Mouse (Mus musculus) cerebellum, postnatal 10 days (tissue): ENCODE measurements at regions not wholly inside any gene's neighbourhood (a gene's known extent, or its start where the extent isn't known, plus 50 kb on each side); places are given as distances from the start of the nearest gene placed in this dataset.
"Not testable (repeated sequence)": the region's sequence is repeated elsewhere in the genome, so short reads cannot be mapped to it uniquely, and the experiment has no call there.

Source experiments
- DNase-seq, 2 experiments: peaks; one replicate each; pipeline ENCODE4 v3.0.0; 2021; ENCODE audit warnings: mixed read lengths in 2 of 2

DNA sequence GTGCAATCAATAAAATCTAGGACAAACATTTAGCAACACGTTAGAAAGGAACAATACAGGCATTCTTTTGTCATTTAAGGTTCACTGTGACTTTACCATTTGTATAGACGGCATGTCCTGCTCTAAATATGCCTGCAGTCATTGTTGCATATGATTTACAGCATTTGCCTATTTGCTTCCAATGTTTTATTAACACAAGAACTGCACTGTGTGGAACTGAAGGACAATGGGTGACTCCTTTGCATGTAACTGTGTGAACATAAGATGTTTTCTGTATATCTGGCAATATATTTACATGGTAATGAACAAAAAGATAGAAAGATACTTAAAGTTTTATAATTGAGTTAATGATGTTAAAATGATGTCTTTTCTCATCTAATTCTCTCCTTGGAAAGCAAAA, 57.1 kb downstream of the Pou4f1 start:
- no peak for DNase-seq

DNA sequence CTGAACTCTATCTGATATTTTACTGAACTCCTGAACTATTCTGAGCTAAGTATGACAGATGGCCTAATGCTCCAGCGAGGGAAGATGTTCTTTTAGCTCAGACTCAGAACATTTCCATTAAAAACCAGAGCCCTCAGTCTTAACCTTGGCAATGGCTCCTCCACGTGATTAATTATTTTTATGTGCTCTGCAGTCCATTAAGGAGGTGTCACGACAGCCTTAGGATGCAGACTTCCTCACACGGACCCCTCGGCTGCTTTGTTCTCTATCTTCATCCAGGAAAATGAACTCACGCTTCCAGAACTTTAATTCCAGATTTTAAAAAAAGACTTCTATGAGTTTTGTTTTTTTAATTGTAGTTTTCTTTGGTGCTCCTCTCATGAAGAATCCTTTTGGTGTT, 57.5 kb downstream of the Pou4f1 start:
- DNase-seq: no peak

DNA sequence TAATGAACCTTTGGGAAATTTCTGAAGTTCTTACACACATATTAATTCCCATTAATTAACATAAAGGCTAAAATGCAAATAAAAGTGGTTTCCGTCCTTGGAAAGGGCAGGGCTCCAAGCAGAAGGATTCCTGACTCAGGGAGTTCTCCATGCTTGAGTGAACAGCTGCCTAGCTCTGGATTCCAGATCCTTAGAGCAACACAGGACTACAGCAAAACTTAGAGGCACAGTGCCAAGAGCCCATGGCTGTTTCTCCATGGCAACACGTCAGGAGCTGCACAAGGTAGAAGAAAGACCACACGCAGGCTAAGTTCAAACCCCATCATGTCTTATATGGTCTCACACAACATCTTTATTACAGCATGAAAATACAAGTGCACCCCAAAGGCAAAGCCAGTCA, 61.7 kb downstream of the Pou4f1 start:
- DNase-seq: peak; percentile 27 to 31

DNA sequence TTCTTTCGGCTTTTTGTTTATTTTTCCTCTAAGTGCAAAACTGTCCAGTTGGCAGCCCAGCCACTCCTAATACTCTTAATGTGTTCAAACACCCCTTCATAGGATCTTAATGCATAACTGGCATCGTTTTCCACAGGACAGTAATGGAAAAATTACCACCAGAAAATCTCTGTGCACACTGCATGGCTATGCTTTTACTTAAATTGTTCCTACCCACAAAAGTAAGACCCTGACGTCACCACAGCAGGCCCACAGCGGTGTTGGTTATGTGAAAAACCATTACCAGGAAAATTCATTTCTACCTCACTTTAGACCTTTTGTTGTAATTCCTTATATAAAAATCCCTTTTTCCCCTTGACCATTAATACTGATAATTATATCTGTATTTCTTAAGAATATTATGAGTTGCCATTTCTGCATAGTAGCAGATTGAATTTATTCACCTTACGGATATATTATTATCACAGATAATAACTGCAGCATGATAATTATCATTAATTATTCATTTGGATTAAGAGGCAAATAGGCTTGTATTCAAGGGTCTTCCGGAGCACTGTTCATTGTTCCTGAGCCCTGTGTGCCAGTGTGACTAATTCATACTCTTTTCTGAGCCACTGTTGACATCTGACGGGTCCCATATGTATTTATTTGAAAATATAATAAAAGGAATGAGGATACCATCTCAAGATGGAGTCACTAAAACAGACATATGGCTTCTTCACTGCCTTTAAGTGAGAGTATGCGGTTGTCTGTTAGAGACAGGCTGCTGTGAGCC, 78.3 kb downstream of the Pou4f1 start:
- DNase-seq: no peak

DNA sequence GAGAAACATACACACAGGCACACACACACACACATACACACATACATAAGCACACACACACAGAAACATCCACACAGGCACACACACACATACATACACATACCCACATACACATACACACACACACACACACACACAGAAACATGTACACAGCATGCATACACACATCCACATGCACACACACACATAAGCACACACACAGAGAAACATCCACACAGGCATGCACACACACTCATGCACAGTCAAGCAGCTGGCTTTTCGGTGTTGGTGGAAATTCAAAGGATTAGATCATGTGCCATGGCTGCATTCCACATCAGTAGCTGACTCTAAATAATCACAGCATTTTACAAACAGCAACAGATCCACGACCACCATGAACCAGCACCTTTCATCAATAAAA, 78.9 kb downstream of the Pou4f1 start:
- DNase-seq: no peak

DNA sequence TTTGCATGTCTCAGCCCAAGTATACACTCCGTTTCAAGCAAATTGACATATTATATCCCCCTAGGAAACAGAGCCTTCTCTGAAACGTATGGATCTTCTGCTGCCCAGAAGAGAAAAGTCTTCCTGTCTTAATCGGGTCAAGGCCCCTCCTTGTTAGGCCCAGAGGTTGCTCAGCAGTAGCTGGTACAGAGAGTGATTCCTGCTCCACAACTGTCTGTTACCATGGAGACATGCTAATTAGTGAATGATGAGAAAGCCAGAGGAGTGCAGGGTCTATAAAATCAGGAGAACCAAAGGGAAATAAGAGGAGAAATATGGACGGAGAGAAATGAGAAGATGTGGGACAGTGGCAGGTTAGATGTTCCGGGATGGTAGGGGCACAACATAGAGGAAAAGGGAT, 86.8 kb downstream of the Pou4f1 start:
- no peak for DNase-seq

DNA sequence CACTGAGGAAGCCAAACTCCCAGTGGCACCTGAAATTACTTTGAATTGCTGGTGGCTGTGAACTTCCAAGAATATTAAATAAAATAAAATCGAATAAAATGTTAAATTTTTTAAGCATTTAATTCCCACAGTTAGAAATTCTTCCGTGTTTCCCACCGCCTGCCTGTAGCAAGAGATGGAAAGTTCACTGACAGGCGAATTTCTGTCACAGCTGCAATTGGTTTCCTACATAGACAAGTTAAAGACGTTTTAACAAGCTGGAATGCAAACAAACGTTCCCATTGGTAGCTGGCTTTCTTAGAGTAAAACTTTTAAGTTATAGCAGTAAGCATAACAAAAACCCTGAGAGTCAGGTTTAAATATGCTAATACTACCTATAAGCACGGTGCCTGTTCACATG, 95.0 kb downstream of the Pou4f1 start:
- DNase-seq: no peak

DNA sequence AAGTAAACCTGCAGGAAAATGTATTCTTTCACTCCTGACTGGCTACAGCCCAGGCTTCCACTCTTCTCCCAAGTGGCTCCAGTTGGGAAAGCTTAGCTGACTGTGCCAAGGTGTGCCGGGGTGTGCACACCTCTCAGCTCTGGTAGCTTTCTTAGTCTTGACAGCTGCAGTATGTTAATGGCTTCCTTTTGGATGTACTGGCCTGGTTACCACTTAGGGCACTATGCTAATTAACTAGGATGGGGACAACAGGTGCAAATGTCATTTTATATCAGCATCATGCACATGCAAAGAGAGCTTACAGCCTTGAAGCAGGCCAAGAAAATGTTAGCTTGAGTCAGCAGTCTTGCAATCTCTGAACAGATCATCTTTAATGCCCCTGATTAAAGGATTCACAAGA, 111.2 kb downstream of the Pou4f1 start:
- DNase-seq: peak; percentile 80 to 84

DNA sequence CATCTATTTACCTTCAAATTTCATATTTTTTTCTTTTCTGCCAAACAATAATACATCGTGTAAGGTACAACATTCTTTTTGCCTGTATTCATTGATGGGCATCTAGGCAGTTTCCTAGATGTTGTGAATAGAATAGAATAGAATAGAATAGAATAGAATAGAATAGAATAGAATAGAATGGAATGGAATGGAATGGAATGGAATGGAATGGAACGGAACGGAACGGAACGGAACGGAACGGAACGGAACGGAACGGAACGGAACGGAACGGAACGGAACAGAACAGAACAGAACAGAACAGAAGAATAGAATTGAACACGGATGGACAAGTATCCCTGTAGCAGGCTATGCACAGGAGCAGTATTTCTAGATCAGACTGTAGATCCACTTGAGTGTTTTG, 131.0 kb downstream of the Pou4f1 start:
- not testable (repeated sequence) for DNase-seq

DNA sequence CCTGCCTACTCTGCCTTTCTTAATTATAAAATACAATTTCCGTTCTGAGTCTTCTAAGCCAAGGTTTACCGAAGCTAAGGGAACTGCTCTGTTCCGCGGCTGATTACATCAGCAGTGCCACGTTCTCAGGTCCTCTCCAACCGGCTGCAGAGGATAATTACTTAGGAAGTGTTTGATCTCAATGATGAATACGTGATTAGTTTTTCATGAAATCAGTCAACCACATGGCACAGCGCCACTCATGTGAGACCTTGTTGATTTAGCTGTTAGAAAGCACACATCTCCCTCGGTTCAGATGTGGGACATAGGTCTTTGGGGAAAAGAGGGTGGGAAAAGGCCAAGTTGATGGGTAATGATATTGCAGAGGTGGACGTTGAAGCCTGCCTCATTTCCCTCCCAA, 141.7 kb downstream of the Pou4f1 start:
- peak in 1 of 2 experiments; percentile 2 for DNase-seq

DNA sequence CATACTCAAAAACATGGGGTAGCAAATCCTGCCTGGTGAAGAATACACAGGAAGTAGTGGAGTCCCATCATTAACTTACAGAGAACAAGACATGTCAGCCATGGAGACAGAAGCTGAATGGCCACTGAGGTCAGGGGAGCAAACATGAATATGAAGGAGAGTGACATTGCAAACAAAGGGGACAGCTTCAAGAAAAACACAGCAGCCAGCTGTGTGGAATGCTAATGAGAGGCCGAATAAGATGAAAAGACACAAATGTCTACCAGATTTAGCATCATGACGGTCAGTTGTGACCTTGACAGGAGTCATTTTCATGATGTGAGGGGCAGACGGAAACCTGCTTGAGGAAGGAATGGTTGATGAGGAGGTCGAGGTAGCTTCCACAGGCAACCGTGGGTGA, 167.7 kb downstream of the Pou4f1 start:
- no peak for DNase-seq

DNA sequence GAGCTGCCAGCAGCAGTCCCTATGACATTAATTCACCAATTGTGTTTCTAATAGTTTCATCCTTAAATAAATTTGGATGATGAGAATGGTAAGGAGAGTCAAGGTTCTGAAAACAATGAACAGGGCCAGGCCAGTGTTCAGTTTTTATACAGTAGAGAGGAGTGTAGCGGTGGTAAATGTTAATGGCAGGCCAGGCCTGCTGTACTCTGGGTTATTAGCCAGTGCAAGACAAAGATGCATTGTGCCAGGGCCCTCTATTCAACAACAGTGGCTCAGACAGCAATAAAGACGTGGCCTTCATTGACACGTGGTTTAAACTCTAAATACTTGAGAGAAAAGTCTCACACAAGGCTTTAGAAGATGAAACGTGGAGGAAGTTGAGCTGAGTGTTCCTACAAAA, 169.5 kb downstream of the Pou4f1 start:
- no peak for DNase-seq

DNA sequence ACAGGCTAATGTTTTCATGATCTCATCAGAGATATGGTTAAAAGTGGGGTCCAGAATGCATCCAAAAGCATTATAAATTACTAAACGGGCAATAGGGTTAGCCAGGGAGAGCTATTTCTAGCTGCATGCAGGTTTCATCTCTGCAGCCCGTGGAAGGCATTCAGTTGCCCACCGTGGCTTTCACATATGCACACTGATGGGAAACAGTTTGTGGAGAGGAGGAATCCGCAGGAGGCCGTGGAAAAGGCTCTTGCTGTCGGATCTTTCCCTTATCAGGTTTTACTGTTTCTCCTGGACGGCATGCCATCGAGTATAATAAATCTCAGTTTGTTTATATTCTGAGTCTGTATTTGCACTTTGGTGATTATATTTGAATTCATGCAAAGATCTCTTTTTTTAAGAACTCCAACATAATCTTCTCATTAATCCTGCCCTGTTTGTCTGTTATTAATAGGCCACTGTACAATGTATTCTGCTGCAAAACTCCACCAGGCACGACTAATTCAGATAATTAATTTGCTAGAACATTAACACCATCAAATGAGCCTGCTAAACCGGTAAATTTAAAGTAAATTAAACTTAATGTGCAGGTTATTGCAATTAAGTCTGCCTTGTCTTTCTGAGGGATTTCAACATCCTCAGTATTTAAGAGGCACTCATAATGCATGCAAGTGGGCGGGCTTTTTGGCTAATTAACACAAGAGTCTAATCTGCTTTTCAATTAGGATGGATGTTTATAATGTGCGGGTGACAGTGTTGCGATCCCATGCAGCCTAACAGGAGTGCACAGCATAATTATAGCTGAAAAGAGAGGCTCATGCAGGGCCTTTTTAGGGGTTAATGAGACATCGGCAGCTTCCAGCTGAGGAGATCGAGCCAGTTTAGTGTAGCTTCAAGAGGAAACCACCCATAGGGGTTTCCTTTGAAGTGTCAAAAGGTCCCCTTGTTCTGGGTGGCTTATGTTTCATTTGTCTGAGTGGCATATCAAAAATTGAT, 170.2 kb downstream of the Pou4f1 start:
- DNase-seq: peak; percentile 57 to 68

DNA sequence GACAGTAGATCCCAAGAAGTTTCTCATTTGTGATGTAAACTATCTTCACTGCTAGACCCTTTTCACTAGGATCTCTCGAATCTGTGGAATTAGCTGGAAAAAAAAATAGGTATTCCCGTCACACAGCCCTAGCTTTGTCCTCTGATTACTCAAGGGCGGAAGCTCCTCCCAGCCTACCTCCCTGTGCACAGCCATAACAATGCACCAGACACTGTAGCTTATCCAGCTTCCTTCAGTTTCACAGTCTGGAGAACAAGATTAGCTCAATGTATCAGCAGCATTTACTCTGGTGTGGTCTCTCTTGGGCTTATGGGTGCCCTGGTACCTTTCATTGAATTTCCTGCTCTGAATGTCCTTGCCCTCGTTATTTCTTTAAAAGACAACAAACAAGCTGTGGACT, 174.0 kb downstream of the Pou4f1 start:
- no peak for DNase-seq

DNA sequence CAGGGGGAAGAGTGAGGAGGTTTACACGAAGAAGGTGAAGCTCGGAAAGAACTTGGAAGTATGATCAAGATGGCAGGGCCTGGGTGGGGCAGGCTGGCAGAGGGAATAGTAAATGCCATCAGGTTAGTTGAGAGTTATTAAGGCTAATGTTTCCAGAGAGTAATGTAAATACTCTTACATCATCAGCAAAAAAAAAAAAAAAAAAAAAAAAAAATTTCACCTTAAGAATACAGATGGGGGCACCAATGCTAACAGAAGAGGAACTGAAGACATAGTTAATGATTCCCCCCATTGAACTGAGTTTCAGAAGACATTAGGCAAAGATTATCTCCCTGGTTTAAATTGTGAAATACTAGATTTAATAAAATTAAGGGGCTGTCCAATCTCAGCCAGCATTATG, 174.7 kb downstream of the Pou4f1 start:
- DNase-seq: no peak

DNA sequence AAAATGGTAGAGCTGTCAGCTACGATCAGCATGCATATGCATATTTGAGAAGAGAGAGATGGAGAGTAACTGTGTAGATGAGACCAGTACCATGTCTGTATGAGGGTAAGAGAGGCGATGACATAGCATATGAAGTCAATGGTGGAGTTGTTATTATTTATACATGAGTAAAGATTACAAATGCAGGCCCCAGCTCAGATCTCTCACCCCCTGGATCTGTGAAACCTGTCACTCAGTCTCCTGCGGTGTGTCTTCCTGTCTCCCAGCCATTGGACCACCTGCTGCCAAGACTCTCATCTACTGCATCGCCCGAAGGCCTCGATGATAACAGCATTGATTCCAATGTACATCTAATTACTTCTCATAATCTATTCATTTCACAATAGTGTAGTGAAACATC, 187.4 kb downstream of the Pou4f1 start:
- DNase-seq: peak; percentile 46 to 73

DNA sequence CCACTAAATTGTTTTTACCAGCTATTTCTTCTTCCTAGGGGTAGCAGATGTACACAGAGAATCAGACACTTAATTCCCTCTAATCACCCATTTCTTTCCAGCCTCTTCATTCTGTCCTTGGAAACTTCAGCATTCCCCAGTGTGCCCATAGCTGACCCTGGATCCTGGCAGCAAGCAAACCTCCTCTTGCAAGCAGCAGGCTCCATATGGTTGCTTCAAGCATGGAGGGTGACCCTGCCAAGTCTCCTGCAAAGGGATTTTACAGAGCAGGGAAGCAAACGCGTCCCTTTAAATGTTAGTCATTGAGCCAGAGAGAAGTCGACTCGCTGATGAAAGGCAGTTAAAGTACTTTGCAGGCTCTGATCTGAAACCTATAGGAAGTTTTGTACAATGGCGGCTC, 187.9 kb downstream of the Pou4f1 start:
- DNase-seq: peak; percentile 78 to 88

DNA sequence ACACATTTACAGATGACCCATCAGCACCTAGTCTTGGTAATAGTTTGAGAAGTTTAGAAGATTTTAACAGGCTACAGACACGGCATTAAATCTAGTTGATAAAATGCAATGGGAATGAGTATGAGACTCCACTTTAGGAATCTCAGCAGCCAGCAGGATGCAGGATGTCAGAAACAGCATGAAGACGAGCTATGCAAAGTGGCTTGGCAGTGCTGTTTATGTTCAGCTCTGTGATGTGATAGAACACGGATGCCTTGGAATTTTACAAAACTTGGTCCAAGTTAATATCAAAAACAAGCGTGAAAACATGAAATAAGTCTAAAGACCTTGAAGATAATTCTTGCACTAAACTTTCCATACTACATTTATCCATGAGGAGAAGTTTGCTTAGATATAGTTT, 193.0 kb downstream of the Pou4f1 start:
- DNase-seq: no peak

DNA sequence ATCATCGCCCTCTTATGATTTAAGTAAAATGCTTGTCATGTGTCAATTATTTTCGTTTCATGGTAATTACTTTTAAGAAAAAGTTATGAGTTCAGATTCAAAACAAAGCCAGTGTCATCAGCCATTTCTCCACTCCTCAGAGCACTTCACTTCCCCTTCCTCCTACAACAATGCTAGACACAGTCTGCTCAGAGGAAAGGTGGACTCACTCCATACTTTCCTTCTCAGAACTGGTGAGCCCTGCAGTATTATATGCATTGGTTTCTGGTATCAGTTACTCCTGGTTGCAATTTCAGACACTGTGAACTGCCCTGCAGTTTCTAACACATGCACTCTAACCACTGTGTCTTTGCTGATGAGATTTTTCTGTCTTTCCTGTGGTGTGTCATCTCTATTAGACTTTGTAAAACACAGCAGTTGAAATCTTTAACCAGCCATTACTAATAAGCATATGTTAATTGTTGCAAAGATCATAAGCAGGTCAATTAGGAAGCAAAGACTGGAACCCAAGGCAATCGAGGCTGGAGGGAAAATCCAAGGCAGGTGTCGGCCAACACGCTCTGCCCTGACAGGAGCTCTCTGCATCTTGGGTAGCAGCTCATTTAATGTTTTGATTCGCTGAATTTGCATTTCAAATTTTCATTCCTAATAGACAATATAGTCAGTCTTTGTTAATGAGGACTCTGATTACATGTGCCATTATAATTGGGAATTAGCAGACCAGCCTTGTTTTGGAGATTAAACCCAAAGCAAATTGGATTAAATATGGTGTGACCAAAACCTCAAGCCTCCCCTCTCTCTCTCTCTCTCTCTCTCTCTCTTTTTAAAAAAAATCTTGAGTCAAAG, 202.7 kb downstream of the Pou4f1 start:
- DNase-seq: no peak

DNA sequence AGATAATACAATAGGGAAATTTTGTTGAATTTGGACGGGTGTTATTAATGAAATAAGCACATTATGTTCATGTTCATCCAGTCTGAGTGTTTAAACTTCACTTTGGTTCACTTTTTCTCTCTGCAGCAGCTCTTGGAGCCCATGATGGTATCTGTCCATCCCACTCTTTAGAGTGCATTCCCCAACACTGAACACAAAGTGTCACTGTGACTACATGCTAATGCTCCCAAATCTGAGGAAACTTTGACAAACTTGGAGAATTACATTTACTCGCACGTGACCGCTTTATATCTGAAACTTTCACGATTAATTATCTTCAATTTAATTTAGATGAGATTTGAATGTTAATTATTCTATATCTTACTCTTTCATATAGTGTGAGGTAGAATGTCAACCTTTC, 250.8 kb downstream of the Pou4f1 start:
- DNase-seq: no peak

DNA sequence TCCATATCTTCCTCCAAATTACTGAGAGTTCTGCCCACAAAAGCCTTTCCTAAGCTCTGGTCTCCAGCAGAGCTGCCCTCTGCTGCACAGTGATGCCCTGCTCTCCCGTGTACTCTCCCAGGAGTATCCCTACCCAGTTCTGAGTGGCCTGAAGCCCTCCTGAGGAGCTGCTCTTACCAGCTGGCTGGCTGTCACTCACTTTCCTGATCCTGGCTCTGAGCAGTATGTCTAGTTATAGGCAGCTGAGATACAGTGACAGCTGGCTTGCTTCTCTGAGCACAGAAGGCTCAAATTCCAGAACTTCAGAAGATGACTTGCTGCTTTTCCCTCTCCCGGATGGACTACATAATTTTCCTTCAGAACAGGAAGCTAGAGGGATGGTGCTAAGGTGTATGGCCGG, 257.1 kb downstream of the Pou4f1 start:
- peak; percentile 8 to 10 for DNase-seq

DNA sequence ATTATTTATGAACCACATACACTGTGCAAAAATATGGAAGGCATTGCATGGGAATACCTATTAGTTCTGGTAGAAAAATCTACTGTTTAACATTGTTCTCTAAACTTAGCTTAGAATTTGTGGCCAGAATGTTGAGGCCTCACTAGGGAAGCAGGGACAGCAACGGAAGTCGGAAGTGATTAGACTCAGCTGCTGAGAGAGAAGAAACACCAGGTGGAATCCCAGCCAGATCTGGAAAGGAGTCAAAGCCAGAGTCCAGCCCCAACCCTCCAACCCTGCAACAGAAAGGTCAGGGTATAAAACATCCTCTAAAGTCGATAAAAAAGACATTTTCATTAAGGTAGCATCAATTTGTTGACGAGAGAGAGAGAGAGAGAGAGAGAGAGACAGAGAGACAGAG, 258.9 kb downstream of the Pou4f1 start:
- peak; percentile 57 to 64 for DNase-seq
